Mouse (Mus musculus): ENCODE results near the gene Tmc4. TPM values are rescaled to one million over a fixed set of nuclear protein-coding genes. Genes with fewer than 3 reads are reported as not detected.
A peak's percentile ranks its signal among the peaks of the same experiment; 100 is the strongest.
"Not testable (repeated sequence)": the region's sequence is repeated elsewhere in the genome, so short reads cannot be mapped to it uniquely, and the experiment has no call there.

Gene Tmc4
- total RNA-seq (2015; ENCODE audit: low replicate concordance) (6.7 TPM in 1 of 2 replicates, not detected in the other), total RNA-seq (2017; ENCODE audit: low replicate concordance) (0.77 TPM in 1 of 2 replicates, not detected in the other)

DNA sequence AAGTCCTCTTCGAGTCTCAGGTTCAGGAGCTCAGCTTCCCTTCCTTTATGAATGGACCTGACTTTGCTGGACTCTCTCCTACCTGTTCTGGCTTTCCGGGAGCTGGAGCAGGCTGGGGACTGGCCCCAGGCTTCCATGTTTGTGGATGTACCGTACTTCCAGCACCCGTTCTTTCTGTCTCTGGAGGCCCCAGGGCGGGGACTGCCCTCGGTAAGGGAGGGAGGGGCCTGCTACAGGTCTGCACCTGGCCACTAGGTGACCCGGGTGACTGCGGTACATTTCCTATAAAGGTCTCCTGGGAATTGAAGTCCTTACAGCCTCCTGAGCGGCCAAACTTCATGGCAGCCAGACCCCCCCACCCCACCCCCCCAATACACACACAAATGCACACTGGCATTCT, at the start of gene Tmc4:
Gene Tmc4, minus strand, starts transcription at position 212 of the 400 bp plus-strand sequence.
- ATAC-seq (replicated peaks; ENCODE audit: low FRiP score, poor library complexity, severe bottlenecking): no peak

DNA sequence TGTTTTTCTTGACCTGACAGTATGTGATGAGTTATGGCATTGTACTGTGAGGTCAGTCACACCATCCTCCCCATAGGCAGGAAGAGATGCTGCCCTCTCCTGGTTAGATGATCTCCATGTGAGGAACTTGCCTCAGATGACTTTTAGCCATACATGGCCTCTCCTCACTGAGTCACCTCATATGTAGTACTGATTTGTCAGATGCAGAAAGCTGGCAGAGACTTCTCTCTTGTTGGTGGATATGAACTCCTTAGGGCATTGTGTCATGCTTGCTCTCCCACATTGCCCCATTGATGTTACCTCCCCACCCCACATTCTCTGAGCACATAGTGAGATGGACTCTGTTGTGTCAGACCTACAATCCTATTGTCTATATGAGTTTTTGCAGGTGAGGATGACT, 48.1 kb upstream of the Tmc4 start:
- ATAC-seq (replicated peaks; ENCODE audit: low FRiP score, poor library complexity, severe bottlenecking): not testable (repeated sequence)

DNA sequence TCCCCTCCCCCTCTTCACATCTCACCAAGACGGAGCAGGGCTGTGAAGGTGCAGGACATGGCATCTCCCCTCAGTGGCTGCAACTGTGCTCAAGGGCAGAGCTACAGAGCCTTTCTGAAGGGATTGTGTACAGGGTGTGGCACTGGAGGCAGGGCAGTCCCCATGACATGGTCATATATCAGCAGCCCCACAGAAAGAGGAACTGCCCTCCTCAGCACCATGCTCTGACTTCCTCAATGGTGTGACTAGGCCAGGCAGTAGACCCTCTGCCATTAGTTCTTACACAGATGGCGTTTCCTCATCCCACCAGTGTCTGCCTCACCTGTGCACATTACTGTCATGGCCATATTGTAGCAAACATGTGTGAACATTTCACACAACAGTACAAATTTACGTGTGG, 42.9 kb upstream of the Tmc4 start, which contains the start of gene Pirb:
Gene Pirb, minus strand, starts transcription at position 124 of the 400 bp plus-strand sequence.
- not testable (repeated sequence) for ATAC-seq (replicated peaks; ENCODE audit: low FRiP score, poor library complexity, severe bottlenecking)

DNA sequence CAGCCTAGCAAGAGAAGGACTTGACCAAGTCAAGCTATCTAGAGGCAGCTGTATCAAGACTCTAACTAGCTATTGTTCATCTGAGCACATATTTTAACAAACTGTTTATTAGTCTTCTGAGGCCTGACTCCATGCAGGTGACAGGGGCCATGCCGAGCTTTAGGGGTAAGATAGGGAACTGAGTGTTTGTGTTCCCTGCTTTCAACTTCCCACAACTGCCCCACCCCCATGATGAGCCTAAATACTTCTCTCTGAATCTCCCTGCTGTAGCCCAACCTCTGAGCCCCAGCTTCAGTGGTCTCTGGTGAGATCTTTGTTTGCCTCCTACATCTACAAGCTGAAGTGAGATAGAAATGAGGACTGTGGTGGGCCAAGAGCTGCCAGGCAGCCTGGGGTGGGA, 37.9 kb upstream of the Tmc4 start:
- ATAC-seq (replicated peaks; ENCODE audit: low FRiP score, poor library complexity, severe bottlenecking): no peak

DNA sequence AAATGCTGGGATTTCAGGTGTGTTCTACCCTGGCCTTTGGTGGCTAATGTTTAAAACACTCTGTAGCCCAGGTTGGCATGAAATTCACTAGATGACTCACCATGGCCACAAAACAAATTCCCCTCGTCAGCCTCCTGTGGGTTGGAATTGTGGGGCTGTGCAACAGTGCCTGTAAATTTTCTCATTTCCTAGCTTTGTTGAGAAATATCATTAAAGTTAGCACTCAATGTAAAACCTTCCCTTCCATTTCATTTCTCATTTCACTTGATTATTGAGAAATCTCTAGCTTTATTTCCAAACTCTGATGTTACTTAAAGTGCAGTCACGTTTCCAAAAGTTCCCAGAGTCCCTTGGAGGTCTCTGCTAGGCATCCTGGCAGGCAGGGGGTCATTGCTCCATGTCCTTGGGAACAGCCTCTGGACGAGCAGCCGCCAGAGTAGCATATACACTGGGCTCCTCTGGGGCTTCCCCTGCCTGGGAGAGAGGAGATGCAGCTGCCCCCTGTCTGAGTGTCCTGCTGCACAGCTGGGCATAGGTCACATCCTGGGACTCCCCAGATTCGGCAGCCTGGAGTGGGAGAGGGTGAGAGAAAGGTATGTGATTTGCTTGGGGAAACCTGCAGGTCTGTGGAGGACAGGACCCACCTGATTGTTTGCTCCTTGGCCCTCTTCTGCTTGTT, 35.0 kb upstream of the Tmc4 start:
- no peak for ATAC-seq (replicated peaks; ENCODE audit: low FRiP score, poor library complexity, severe bottlenecking)

DNA sequence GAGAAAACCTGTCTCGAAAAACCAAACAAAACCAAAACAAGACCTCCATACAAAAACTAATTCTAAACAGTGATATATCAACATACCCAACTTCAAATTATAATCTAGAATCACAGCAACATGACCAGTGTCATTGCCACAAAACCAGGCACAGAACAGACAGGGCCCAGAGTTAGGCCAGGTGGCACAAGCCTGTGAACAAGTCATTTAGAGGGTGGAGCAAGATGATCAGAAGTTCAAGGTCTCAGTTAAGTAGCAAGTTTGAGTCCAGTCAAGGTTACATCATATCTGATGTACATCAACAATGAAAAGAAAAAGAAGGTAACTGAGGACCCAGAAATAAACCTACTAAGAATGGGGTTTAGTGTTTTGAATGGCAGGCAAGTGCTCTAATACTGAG, 31.6 kb upstream of the Tmc4 start:
- no peak for ATAC-seq (replicated peaks; ENCODE audit: low FRiP score, poor library complexity, severe bottlenecking)

DNA sequence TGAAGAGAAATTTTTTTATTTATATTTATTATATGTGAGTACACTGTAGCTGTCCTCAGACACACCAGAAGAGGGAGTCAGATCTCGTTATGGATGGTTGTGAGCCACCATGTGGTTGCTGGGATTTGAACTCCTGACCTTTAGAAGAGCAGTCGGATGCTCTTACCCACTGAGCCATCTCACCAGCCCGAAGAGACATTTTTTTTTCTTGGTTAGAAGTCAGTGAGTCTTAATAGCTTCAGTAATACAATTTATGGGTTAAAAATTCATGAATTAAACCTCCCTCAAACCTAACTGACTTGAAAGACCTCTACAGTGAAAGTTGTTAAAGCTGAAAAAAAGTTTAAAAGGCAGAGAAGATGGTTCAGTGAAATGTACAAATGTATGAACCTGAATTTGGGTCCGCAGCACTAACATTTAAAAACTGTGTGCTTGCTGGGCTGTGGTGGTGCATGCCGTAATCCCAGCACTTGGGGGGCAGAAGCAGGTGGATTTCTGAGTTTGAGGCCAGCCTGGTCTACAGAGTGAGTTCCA, 31.2 kb upstream of the Tmc4 start:
- not testable (repeated sequence) for ATAC-seq (replicated peaks; ENCODE audit: low FRiP score, poor library complexity, severe bottlenecking)

DNA sequence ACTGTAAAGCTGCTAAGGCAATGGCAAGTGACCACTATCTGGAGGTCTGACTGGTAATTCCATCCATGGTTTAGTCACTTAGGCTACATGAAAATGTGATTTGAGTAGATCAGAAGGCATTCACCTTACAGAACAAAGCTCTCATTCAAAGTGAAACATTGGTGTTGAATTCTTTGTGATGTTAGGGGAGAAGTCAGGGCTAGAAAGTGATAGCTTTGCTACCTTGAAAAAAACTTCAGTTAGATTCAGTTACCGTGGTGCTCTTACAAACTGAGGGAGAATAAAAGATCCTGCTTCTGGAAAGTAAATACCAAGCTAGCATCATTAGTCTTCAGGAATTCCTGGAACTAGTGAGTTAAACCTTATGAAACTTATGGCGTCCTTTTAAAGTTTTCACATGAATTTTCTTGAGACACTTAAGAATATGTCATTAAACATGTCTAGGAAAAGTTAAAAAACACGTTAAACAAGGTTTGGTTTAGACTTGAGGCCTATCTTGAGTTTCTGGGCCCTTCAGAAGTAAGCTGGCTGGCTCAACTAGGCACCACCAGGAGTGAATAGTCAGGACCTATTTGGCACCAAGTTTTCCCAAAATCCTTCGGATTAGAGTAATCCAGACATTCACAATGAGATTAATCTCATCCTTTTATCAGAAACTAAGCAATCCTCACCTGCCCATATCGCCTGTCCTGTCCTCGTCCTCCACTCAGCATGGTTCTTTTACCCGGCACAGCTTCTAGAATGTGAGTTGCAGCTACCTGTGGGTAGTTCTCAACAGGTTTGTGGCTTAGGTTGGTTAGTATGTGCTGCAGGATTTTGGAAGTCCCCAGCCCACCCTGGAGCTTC, 30.4 kb upstream of the Tmc4 start:
- ATAC-seq (replicated peaks; ENCODE audit: low FRiP score, poor library complexity, severe bottlenecking): no peak

DNA sequence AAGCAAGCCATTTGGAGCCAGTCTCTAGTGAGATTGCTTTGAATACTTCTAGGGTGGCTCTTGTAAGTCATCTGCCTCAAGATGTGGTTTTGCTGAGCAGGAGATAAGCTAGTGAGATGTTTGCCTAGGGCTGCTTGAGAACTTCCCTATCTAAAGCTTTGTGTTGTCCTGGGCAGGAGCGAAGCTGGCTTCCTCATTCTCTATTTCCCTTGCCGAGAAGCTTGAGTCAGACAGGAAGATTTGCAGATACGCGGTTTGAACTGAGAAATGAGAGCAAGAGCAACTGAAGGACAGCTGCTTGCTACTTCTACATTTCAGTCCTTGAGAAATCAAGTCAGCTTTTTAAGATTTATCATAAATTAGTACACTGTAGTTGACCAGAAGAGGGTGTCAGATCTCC, 29.7 kb upstream of the Tmc4 start:
- ATAC-seq (replicated peaks; ENCODE audit: low FRiP score, poor library complexity, severe bottlenecking): no peak

DNA sequence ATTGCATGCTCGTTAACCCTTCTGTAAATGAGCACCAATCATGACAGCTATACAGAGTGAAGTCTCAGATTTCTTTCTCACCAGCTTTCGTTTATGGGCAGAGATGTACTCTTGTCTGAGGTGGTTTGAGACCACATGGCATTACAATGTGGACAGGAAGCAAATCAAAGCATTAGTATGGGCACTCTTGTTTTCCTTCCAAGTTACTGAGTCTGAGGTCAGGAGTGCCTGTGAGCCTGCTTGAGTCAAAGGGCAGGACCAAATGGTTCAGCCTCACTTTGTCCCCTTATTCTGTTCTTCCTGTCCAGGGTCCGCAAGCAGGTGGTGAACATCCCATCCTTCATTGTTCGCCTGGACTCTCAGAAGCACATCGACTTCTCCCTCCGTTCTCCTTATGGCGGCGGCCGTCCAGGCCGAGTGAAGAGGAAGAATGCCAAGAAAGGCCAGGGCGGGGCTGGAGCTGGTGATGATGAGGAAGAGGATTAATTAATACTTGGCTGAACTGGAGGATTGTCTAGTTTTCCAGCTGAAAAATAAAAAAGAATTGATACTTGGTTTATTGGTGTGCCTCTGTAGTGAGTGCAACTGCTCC, 29.1 kb upstream of the Tmc4 start:
- ATAC-seq (replicated peaks; ENCODE audit: low FRiP score, poor library complexity, severe bottlenecking): no peak

DNA sequence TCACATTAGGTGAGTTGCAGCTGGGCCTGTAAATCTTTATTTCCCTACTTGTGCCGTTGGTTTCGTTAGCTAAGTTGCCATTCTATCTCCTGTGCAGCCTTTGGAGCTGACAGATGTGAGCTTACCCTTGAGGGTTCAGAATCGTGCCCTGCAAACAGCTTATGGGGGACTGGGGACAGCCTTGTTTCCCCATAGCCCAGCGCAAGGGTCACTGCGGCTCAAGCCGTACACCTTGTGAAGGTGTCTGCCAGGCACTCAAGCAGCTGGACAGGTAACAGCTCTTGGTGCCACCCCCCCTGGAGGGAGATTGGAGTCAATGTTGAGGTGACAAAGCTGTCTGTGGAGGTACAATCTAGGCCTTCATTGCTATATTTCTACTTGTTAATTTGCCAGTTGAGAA, 28.6 kb upstream of the Tmc4 start:
- ATAC-seq (replicated peaks; ENCODE audit: low FRiP score, poor library complexity, severe bottlenecking): no peak

DNA sequence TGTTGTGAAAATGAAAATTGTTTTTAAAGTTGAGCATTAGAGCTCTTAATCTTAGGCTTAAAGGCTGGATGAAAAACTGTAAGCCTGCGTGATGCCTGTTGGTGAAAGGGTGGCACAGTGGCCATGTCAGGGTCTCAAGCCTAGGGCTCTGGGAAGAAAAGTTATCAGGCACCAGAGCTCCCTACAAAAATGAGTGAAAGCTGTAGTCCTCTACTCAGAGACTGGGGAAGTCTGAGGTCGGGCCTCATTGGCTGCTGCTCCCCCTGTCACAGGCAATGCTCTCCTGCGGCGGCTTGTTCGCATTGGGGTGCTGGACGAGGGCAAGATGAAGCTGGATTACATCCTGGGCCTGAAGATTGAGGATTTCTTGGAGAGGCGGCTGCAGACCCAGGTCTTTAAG, 28.1 kb upstream of the Tmc4 start:
- not testable (repeated sequence) for ATAC-seq (replicated peaks; ENCODE audit: low FRiP score, poor library complexity, severe bottlenecking)

DNA sequence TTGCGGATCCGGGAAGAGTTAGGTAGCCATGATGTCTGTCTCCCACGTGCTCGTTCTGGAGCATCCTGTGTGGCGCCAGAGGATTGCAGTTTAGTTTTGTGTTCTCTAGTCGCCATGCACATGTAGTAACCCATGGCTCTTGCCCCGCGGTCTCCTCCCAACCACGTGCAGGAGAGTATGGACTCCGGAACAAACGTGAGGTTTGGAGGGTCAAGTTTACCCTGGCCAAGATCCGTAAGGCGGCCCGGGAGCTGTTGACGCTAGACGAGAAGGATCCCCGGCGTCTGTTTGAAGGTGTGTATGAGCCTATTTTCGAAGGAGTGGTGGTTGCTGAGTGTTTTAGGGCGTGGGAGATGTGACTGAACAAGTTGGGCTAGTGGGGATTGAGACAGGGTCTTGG, 27.1 kb upstream of the Tmc4 start:
- peak; percentile 35 for ATAC-seq (replicated peaks; ENCODE audit: low FRiP score, poor library complexity, severe bottlenecking)

DNA sequence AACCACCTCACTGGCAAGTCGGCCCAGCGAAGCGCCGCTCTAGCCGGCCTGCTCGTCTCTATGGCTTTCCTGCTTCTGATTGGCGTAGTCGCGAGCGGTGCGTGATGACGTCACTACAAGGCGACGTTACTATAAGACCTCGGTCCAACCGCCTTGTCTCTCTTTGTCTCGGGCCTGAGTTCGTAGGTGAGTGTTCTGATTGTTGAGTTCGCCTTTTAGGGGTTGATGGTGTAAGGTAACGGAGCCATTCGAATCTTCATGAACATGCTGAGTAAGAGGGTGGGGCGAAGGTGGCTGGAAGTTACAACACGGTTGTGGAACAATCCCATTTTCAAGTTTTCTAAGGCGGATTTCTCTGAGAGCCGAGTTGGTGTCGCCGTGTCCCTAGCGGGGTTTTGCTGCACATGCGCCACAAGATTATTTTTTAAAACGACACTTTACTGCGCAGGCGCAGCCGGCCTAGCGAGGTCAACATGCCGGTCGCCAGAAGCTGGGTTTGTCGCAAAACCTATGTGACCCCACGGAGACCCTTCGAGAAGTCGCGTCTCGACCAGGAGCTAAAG, 26.6 kb upstream of the Tmc4 start, which contains the start of gene Rps9:
Gene Rps9, plus strand, starts transcription at position 115 of the 563 bp plus-strand sequence.
- peak; percentile 97 for ATAC-seq (replicated peaks; ENCODE audit: low FRiP score, poor library complexity, severe bottlenecking)

DNA sequence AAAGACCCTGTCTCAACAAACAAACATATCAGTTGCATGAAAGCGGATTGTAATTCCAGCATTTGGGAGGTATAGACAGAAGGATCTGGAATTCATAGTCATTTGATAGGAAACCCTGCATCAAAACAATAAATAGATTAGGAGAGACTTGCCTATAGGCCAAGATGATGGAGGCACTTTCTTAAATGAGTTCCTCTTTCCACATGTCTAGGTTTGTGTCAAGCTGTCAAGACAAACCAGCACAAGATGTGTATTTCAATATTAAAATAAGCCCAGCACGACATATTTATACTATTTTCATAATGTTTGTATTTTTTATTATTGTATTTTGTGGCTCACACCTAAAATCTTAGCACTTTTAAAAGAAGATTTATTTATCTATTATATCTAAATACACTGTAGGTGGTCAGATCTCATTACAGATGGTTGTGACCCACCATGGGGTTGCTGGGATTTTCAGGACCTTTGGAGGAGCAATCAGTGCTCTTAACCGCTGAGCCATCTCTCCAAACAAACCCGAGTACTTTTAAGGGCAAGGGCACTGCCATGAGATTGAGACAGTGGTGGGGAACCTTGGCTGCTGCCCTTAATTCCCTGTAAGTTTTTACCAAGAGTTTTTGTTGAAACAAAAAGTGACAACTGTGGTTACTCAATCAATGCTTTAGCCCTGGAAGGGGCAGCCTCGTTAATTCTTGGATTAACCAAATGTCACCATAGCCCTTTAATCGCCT, 26.0 kb upstream of the Tmc4 start:
- ATAC-seq (replicated peaks; ENCODE audit: low FRiP score, poor library complexity, severe bottlenecking): peak; percentile 37

DNA sequence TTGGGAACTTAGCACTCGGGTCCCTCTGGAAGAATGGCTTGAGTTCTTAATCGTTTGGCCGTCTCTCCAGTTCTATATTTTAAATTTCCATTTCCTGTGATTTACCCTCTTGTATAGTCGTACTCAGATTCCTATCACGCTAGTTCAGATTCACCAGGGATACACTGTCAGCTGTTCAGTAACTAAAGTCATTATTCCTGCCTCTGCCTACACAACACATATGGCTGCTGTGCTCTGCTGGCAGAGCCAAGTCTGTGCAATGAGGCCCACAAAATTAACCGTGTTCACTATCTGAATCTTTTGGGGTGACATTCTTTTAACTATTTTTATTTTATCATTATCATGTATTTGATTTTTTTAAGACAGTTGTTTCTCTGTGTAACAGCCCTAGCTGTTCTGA, 21.1 kb upstream of the Tmc4 start:
- no peak for ATAC-seq (replicated peaks; ENCODE audit: low FRiP score, poor library complexity, severe bottlenecking)

DNA sequence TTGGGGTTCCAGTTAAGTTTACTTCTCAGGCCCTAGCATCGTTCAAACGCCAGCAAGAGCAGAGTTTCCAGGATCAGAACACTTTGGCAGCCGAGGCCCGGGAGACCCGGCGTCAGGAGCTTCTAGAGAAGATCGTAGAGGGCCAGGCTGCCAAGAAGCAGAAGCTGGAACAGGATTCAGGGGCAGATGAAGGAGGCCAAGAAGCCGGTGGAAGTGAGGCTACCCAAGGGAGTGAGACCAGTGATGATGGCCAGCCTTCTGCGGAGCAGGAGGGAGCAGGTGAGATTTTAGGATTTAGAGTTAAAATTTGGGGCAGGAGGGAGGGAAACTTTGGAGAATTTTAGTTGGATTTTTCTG, 17.6 kb upstream of the Tmc4 start:
- not testable (repeated sequence) for ATAC-seq (replicated peaks; ENCODE audit: low FRiP score, poor library complexity, severe bottlenecking)

DNA sequence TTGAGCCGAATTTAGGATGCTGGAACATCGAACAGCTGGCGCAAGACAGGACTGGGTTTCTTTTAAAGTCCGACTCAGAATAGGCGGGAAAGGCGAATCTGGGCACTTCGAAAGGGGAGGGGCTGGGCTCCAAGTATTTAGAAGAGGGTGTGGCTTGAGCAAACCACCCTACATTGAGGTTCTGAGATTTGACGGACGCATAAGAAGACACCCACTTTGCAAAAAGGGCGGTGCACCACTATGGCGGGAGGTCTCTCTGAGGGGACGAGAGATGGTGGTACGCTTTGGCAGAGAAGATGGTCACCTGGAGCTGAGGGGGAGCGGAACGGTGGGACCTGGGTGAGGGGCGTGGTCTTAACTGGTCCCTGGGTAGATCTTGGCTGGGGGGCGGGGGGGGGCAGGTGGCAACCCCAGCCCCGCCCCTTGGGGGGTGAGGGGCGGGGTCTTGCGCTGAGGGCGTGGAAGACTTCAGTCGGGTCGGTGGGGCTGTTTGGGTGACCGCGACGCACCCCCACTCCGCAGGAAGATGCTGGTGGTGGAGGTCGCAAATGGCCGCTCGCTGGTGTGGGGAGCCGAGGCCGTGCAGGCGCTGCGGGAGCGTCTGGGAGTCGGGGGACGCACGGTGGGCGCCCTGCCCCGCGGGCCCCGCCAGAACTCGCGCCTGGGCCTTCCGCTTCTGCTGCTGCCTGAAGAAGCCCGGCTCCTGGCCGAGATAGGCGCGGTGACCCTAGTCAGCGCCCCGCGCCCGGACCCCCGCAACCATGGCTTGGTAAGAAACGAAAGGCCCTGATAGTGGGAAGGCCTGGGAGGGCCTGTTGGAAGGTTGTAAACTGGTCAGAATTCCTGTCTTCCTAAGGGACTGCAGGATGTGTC, 17.0 kb upstream of the Tmc4 start:
- ATAC-seq (replicated peaks; ENCODE audit: low FRiP score, poor library complexity, severe bottlenecking): no peak

DNA sequence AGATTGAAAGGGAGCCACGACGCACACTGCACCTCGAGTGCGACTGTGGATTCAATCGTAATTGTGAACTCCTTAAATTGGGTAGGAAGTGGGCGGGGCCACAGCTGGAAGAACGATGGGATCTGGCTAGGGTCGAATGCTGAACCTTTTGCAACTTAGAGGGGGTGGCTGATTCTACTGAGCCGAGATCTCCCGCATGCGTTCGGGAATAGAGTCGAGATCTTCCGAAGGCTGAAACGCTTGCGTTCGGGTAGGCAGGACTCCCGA, 16.4 kb upstream of the Tmc4 start:
- no peak for ATAC-seq (replicated peaks; ENCODE audit: low FRiP score, poor library complexity, severe bottlenecking)

Measured in erythroid progenitor cell, adult 5-6 weeks (primary cell).